Mouse (Mus musculus): ENCODE results near the gene Pou2f2. TPM values are rescaled to one million over a fixed set of nuclear protein-coding genes. Genes with fewer than 3 reads are reported as not detected.

The Pou2f2 gene
- polyA plus RNA-seq, 1 experiment from 2014 or later = 0.58 TPM

GRCm38 (mm10) chr7:25203624-25204023, 24.1 kb upstream of the Pou2f2 start:
- no peaks in the 10 kb centered on the region for H3K36me3 ChIP-seq (ENCODE audit: control insufficient read depth, insufficient read depth, low read length)

GRCm38 (mm10) chr7:25197384-25198018, 18.0 kb upstream of the Pou2f2 start:
- Histone ChIP-seq H3K4me3 (ENCODE audit: low read length) (no peak overlapping the region), H3K9ac (ENCODE audit: low read length) (no peak overlapping the region), H3K27ac (ENCODE audit: low read length) (no peak overlapping the region), H3K36me3 (ENCODE audit: control insufficient read depth, insufficient read depth, low read length) (no peaks in the 10 kb centered on the region), H3K27me3 (ENCODE audit: control insufficient read depth, insufficient read depth, low read depth, low read length) (no peaks in the 10 kb centered on the region), H3K4me1 (replicated peaks; ENCODE audit: control insufficient read depth, insufficient read depth, low read length) (peaks cover 8% of the 10 kb centered on the region), H3K9me3 (ENCODE audit: control insufficient read depth, low read length) (no peaks in the 10 kb centered on the region), H3K4me2 (ENCODE audit: low read depth, low read length) (no peak overlapping the region)
- peak; percentile 60 for ATAC-seq (ENCODE audit: low read depth)
- WGBS = 33% methylated on average over 10 of the region's 10 CpGs

More at GRCm38 (mm10) chr7:25203624-25204023, 24.1 kb upstream of the Pou2f2 start:
- ATAC-seq (ENCODE audit: low read depth) = no peak
- Histone ChIP-seq H3K9ac (ENCODE audit: low read length) (no peak overlapping the region), H3K4me1 (replicated peaks; ENCODE audit: control insufficient read depth, insufficient read depth, low read length) (no peaks in the 10 kb centered on the region), H3K27ac (ENCODE audit: low read length) (no peak overlapping the region), H3K4me3 (ENCODE audit: low read length) (no peak overlapping the region), H3K27me3 (ENCODE audit: control insufficient read depth, insufficient read depth, low read depth, low read length) (no peaks in the 10 kb centered on the region), H3K4me2 (ENCODE audit: low read depth, low read length) (no peak overlapping the region), H3K9me3 (ENCODE audit: control insufficient read depth, low read length) (no peaks in the 10 kb centered on the region)
- 81% methylated on average over 20 of the region's 20 CpGs for WGBS

- Histone ChIP-seq H3K9me3 (ENCODE audit: control insufficient read depth, low read length) (no peaks in the 10 kb centered on the region), H3K4me2 (ENCODE audit: low read depth, low read length) (no peak overlapping the region), H3K27ac (ENCODE audit: low read length) (no peak overlapping the region), H3K4me3 (ENCODE audit: low read length) (no peak overlapping the region), H3K36me3 (ENCODE audit: control insufficient read depth, insufficient read depth, low read length) (no peaks in the 10 kb centered on the region), H3K4me1 (replicated peaks; ENCODE audit: control insufficient read depth, insufficient read depth, low read length) (peaks cover 8% of the 10 kb centered on the region), H3K9ac (ENCODE audit: low read length) (no peak overlapping the region), H3K27me3 (ENCODE audit: control insufficient read depth, insufficient read depth, low read depth, low read length) (no peaks in the 10 kb centered on the region)
- 78% methylated on average over 9 of the region's 9 CpGs for WGBS
- no peak for ATAC-seq (ENCODE audit: low read depth)
These were observed 16.6 kb upstream of the Pou2f2 start for GRCm38 (mm10) chr7:25196107-25196506.

GRCm38 (mm10) chr7:25195148-25195547, 15.6 kb upstream of the Pou2f2 start:
- H3K27ac ChIP-seq (ENCODE audit: low read length) = no peak overlapping the region
- WGBS = 75% methylated on average over 3 of the region's 3 CpGs
- H3K9ac ChIP-seq (ENCODE audit: low read length) = no peak overlapping the region
- H3K36me3 ChIP-seq (ENCODE audit: control insufficient read depth, insufficient read depth, low read length) = no peaks in the 10 kb centered on the region
- peaks cover 8% of the 10 kb centered on the region for H3K4me1 ChIP-seq (replicated peaks; ENCODE audit: control insufficient read depth, insufficient read depth, low read length)
- ATAC-seq (ENCODE audit: low read depth) = no peak
- no peak overlapping the region for H3K4me2 ChIP-seq (ENCODE audit: low read depth, low read length)
- no peak overlapping the region for H3K4me3 ChIP-seq (ENCODE audit: low read length)
- no peaks in the 10 kb centered on the region for H3K9me3 ChIP-seq (ENCODE audit: control insufficient read depth, low read length)
- no peaks in the 10 kb centered on the region for H3K27me3 ChIP-seq (ENCODE audit: control insufficient read depth, insufficient read depth, low read depth, low read length)

GRCm38 (mm10) chr7:25192110-25192509, 12.6 kb upstream of the Pou2f2 start:
- Histone ChIP-seq H3K27me3 (ENCODE audit: control insufficient read depth, insufficient read depth, low read depth, low read length) (no peaks in the 10 kb centered on the region), H3K4me1 (replicated peaks; ENCODE audit: control insufficient read depth, insufficient read depth, low read length) (no peaks in the 10 kb centered on the region), H3K36me3 (ENCODE audit: control insufficient read depth, insufficient read depth, low read length) (no peaks in the 10 kb centered on the region), H3K4me2 (ENCODE audit: low read depth, low read length) (no peak overlapping the region), H3K9me3 (ENCODE audit: control insufficient read depth, low read length) (no peaks in the 10 kb centered on the region), H3K9ac (ENCODE audit: low read length) (no peak overlapping the region), H3K4me3 (ENCODE audit: low read length) (no peak overlapping the region), H3K27ac (ENCODE audit: low read length) (no peak overlapping the region)
- 72% methylated on average over 8 of the region's 8 CpGs for WGBS
- ATAC-seq (ENCODE audit: low read depth) = no peak

GRCm38 (mm10) chr7:25190806-25191205, 11.3 kb upstream of the Pou2f2 start:
- no peaks in the 10 kb centered on the region for H3K27me3 ChIP-seq (ENCODE audit: control insufficient read depth, insufficient read depth, low read depth, low read length)
- no peaks in the 10 kb centered on the region for H3K36me3 ChIP-seq (ENCODE audit: control insufficient read depth, insufficient read depth, low read length)
- ATAC-seq (ENCODE audit: low read depth) = no peak
- H3K9ac ChIP-seq (ENCODE audit: low read length) = no peak overlapping the region
- H3K27ac ChIP-seq (ENCODE audit: low read length) = no peak overlapping the region
- no peak overlapping the region for H3K4me2 ChIP-seq (ENCODE audit: low read depth, low read length)
- H3K9me3 ChIP-seq (ENCODE audit: control insufficient read depth, low read length) = no peaks in the 10 kb centered on the region
- WGBS = 82% methylated on average over 11 of the region's 11 CpGs
- H3K4me3 ChIP-seq (ENCODE audit: low read length) = no peak overlapping the region
- no peaks in the 10 kb centered on the region for H3K4me1 ChIP-seq (replicated peaks; ENCODE audit: control insufficient read depth, insufficient read depth, low read length)

- Histone ChIP-seq H3K9me3 (ENCODE audit: control insufficient read depth, low read length) (no peaks in the 10 kb centered on the region), H3K27me3 (ENCODE audit: control insufficient read depth, insufficient read depth, low read depth, low read length) (peaks cover 8% of the 10 kb centered on the region), H3K27ac (ENCODE audit: low read length) (no peak overlapping the region), H3K4me2 (ENCODE audit: low read depth, low read length) (no peak overlapping the region), H3K9ac (ENCODE audit: low read length) (no peak overlapping the region), H3K4me3 (ENCODE audit: low read length) (no peak overlapping the region), H3K36me3 (ENCODE audit: control insufficient read depth, insufficient read depth, low read length) (no peaks in the 10 kb centered on the region), H3K4me1 (replicated peaks; ENCODE audit: control insufficient read depth, insufficient read depth, low read length) (no peaks in the 10 kb centered on the region)
- 24% methylated on average over 21 of the region's 21 CpGs for WGBS
- peak; percentile 81; the same call in 1 of the 2 replicates for ATAC-seq (ENCODE audit: low read depth)
These were observed 8.4 kb upstream of the Pou2f2 start for GRCm38 (mm10) chr7:25187662-25188650.

GRCm38 (mm10) chr7:25184091-25184490, 4.6 kb upstream of the Pou2f2 start:
- Histone ChIP-seq H3K9me3 (ENCODE audit: control insufficient read depth, low read length) (no peaks in the 10 kb centered on the region), H3K4me2 (ENCODE audit: low read depth, low read length) (no peak overlapping the region), H3K36me3 (ENCODE audit: control insufficient read depth, insufficient read depth, low read length) (no peaks in the 10 kb centered on the region), H3K27me3 (ENCODE audit: control insufficient read depth, insufficient read depth, low read depth, low read length) (peaks cover 46% of the 10 kb centered on the region), H3K4me3 (ENCODE audit: low read length) (no peak overlapping the region), H3K4me1 (replicated peaks; ENCODE audit: control insufficient read depth, insufficient read depth, low read length) (peaks cover 2% of the 10 kb centered on the region), H3K9ac (ENCODE audit: low read length) (no peak overlapping the region), H3K27ac (ENCODE audit: low read length) (no peak overlapping the region)
- ATAC-seq (ENCODE audit: low read depth) = no peak
- WGBS = 73% methylated on average over 6 of the region's 6 CpGs

- peaks cover 68% of the 10 kb centered on the region for H3K27me3 ChIP-seq (ENCODE audit: control insufficient read depth, insufficient read depth, low read depth, low read length)
- WGBS = 6% methylated on average over 21 of the region's 21 CpGs
- H3K36me3 ChIP-seq (ENCODE audit: control insufficient read depth, insufficient read depth, low read length) = no peaks in the 10 kb centered on the region
- H3K27ac ChIP-seq (ENCODE audit: low read length) = no peak overlapping the region
- H3K9me3 ChIP-seq (ENCODE audit: control insufficient read depth, low read length) = no peaks in the 10 kb centered on the region
- no peak overlapping the region for H3K4me2 ChIP-seq (ENCODE audit: low read depth, low read length)
- no peak overlapping the region for H3K4me3 ChIP-seq (ENCODE audit: low read length)
- H3K4me1 ChIP-seq (replicated peaks; ENCODE audit: control insufficient read depth, insufficient read depth, low read length) = peaks cover 4% of the 10 kb centered on the region
- no peak for ATAC-seq (ENCODE audit: low read depth)
- H3K9ac ChIP-seq (ENCODE audit: low read length) = no peak overlapping the region
These were observed 2.3 kb upstream of the Pou2f2 start for GRCm38 (mm10) chr7:25181814-25182213.

Measured in lung, embryonic 16.5 days (tissue).